14 mouse cellular contexts compared by ENCODE assay signal in the genomic region with DNA sequence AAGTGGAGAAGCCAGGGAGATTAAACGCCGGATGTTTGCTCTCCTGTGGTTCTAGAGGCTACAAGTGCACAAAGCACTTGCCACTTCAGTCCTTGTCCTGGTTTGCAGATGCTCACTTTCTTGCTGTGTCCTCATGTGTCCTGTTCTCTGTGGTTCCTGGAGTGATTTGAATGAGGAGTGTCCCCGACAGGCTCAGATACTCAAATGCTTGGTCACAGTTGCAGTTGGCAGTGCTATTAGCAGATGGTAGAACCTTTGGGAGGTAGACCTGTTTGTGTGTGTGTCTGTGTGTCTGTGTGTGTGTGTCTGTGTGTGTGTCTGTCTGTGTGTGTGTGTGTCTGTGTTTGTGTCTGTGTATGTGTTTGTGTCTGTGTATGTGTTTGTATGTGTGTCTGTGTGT.
"Had no signal": no experiment of that assay in that cellular context is flagged by ENCODE, and none has a peak within 500 bp of the region (broad histone marks: within the 10 kb centered on the region; RNA-seq: fewer than 3 reads in every experiment).

No protein-coding gene starts in this region.

- H3K4me3 ChIP-seq: limb, embryonic 13.5 days; midbrain, embryonic 12.5 days; myocyte; neural tube, embryonic 12.5 days had no signal

- H3K4me2 ChIP-seq: limb, embryonic 13.5 days; midbrain, embryonic 12.5 days; neural tube, embryonic 12.5 days had no signal

- H3K9ac ChIP-seq: limb, embryonic 13.5 days; liver, embryonic 14.5 days; midbrain, embryonic 12.5 days; neural tube, embryonic 12.5 days had no signal

- H3K9me3 ChIP-seq: limb, embryonic 13.5 days; midbrain, embryonic 12.5 days; neural tube, embryonic 12.5 days had no signal

- H3K27ac ChIP-seq: kidney, postnatal 0 days; limb, embryonic 13.5 days; liver, embryonic 14.5 days; midbrain, embryonic 12.5 days; neural tube, embryonic 12.5 days had no signal

- H3K36me3 ChIP-seq: limb, embryonic 13.5 days; midbrain, embryonic 12.5 days; neural tube, embryonic 12.5 days had no signal

- H3K27me3 ChIP-seq: limb, embryonic 13.5 days; midbrain, embryonic 12.5 days; neural tube, embryonic 12.5 days had no signal

- DNase-seq: kidney, postnatal 36 days; left cerebral cortex, postnatal 4 days; lung, adult 18-20 months; retina, postnatal 1 day; right cerebral cortex, postnatal 4 days; spleen, adult 18-20 months; thymus, adult 18-20 months; thymus, postnatal 14 days had no signal
